Mouse (Mus musculus) CH12.LX (cell line): ENCODE data around the gene Glt1d1. TPM values are rescaled to one million over a fixed set of nuclear protein-coding genes. Genes with fewer than 3 reads are reported as not detected.

ENCODE experiments used
- DNase-seq: peaks from one replicate; pipeline ENCODE4 v3.0.0-alpha.2; 2013; ENCODE audit errors: extremely low read depth
- H3K27ac ChIP-seq: 2 replicates; pipeline ENCODE4 v1.5.1; 2012; ENCODE audit warnings: low read depth, mild to moderate bottlenecking, control low read depth, moderate library complexity; ENCODE audit not compliant: insufficient read depth
- H3K27me3 ChIP-seq: replicated peaks from 2 replicates; pipeline ENCODE3; 2012; ENCODE audit warnings: inconsistent platforms
- H3K36me3 ChIP-seq, 2 experiments: replicated peaks in 1 of 2; 2 replicates each; pipeline versions ENCODE3 to v1.6.1; 2012; ENCODE audit warnings: inconsistent platforms in 1 of 2, low read length in 1 of 2, mild to moderate bottlenecking in 1 of 2, mixed read lengths in 1 of 2, moderate library complexity in 1 of 2; ENCODE audit not compliant: control insufficient read depth in 1 of 2, insufficient read depth in 1 of 2
- H3K4me1 ChIP-seq, 2 experiments: 2 replicates each; pipeline ENCODE4 v1.6.1; 2012; ENCODE audit warnings: inconsistent platforms in 1 of 2, moderate library complexity in 1 of 2; ENCODE audit not compliant: insufficient read depth in 2 of 2, control insufficient read depth in 1 of 2
- H3K4me2 ChIP-seq: 2 replicates; pipeline ENCODE4 v1.6.1; 2012; ENCODE audit warnings: low read depth, mild to moderate bottlenecking, control low read depth; ENCODE audit not compliant: poor library complexity, insufficient read depth, severe bottlenecking
- H3K4me3 ChIP-seq, 3 experiments: fragments of 150-350 bp in 1 of 3; sonication (generic) in 1 of 3; replicated peaks in 1 of 3; 2 replicates each; pipeline versions ENCODE3 to v1.5.1; 2011 to 2012; ENCODE audit warnings: low read depth in 2 of 3, low read length in 2 of 3, mild to moderate bottlenecking in 2 of 3, moderate library complexity in 2 of 3, control low read depth in 1 of 3, improper control_type of control experiment in 1 of 3, inconsistent platforms in 1 of 3, mixed read lengths in 1 of 3; ENCODE audit not compliant: poor library complexity in 1 of 3
- H3K79me2 ChIP-seq: replicated peaks from 2 replicates; pipeline ENCODE4 v1.6.1; 2012; ENCODE audit warnings: mild to moderate bottlenecking, moderate library complexity; ENCODE audit not compliant: control insufficient read depth, poor library complexity, insufficient read depth, severe bottlenecking; ENCODE audit errors: extremely low read depth
- H3K9ac ChIP-seq: 2 replicates; pipeline ENCODE4 v1.6.1; 2012; ENCODE audit warnings: low read depth, mild to moderate bottlenecking, control low read depth, moderate library complexity; ENCODE audit not compliant: insufficient read depth
- H3K9me3 ChIP-seq: replicated peaks from 2 replicates; pipeline ENCODE3; 2012; ENCODE audit warnings: low read length, inconsistent platforms, mixed read lengths
- BHLHE40 ChIP-seq: IDR thresholded peaks from 2 replicates; pipeline ENCODE4 v1.6.1; 2011; ENCODE audit warnings: mild to moderate bottlenecking, low read depth, low read length, improper control_type of control experiment
- CHD2 ChIP-seq: IDR thresholded peaks from 2 replicates; pipeline ENCODE4 v1.6.1; 2011; ENCODE audit warnings: low read length, improper control_type of control experiment
- CTCF ChIP-seq, 2 experiments: IDR thresholded peaks in 1 of 2; conservative IDR thresholded peaks in 1 of 2; 2 replicates each; pipeline ENCODE4 v1.5.1; 2011 to 2012; ENCODE audit warnings: low read depth in 2 of 2, low read length in 2 of 2, improper control_type of control experiment in 1 of 2, inconsistent platforms in 1 of 2, mild to moderate bottlenecking in 1 of 2, moderate library complexity in 1 of 2
- E2F4 ChIP-seq: IDR thresholded peaks from 2 replicates; pipeline ENCODE4 v1.6.1; 2011; ENCODE audit warnings: low read depth, low read length, improper control_type of control experiment; ENCODE audit not compliant: insufficient replicate concordance
- EP300 ChIP-seq: IDR thresholded peaks from 2 replicates; pipeline ENCODE4 v1.6.1; 2011; ENCODE audit warnings: low read length, improper control_type of control experiment
- ETS1 ChIP-seq: conservative IDR thresholded peaks from 2 replicates; pipeline ENCODE4 v1.6.1; 2012; ENCODE audit warnings: low read depth, mild to moderate bottlenecking, inconsistent platforms, low read length, improper control_type of control experiment, moderate library complexity
- HCFC1 ChIP-seq: IDR thresholded peaks from 2 replicates; pipeline ENCODE4 v1.6.1; 2012; ENCODE audit warnings: low read depth, mild to moderate bottlenecking, inconsistent platforms, low read length, improper control_type of control experiment
- JUN ChIP-seq: IDR thresholded peaks from 2 replicates; pipeline ENCODE4 v1.6.1; 2011; ENCODE audit warnings: low read depth, mild to moderate bottlenecking, low read length, improper control_type of control experiment, moderate library complexity; ENCODE audit not compliant: insufficient read depth
- MAX ChIP-seq: IDR thresholded peaks from 2 replicates; pipeline ENCODE4 v1.6.1; 2011; ENCODE audit warnings: low read length, improper control_type of control experiment
- MAZ ChIP-seq: IDR thresholded peaks from 2 replicates; pipeline ENCODE4 v1.6.1; 2012; ENCODE audit warnings: low read depth, mild to moderate bottlenecking, inconsistent platforms, low read length, improper control_type of control experiment, moderate library complexity
- MEF2A ChIP-seq: IDR thresholded peaks from 2 replicates; pipeline ENCODE4 v1.6.1; 2014; ENCODE audit warnings: low read depth, mild to moderate bottlenecking, inconsistent platforms, low read length, improper control_type of control experiment, borderline replicate concordance
- MXI1 ChIP-seq: IDR thresholded peaks from 2 replicates; pipeline ENCODE4 v1.6.1; 2011; ENCODE audit warnings: mild to moderate bottlenecking, low read depth, low read length, improper control_type of control experiment
- NELFE ChIP-seq: IDR thresholded peaks from 2 replicates; pipeline ENCODE4 v1.6.1; 2011; ENCODE audit warnings: low read depth, low read length, improper control_type of control experiment
- POLR2A ChIP-seq: IDR thresholded peaks from 2 replicates; pipeline ENCODE4 v1.6.1; 2011; ENCODE audit warnings: low read depth, mild to moderate bottlenecking, improper control_type of control experiment, low read length
- POLR2AphosphoS2 ChIP-seq: IDR thresholded peaks from 2 replicates; pipeline ENCODE4 v1.6.1; 2011; ENCODE audit warnings: low read depth, low read length, improper control_type of control experiment
- RAD21 ChIP-seq: IDR thresholded peaks from 2 replicates; pipeline ENCODE4 v1.6.1; 2011; ENCODE audit warnings: low read depth, mild to moderate bottlenecking, low read length, improper control_type of control experiment, moderate library complexity
- SMC3 ChIP-seq: IDR thresholded peaks from 2 replicates; pipeline ENCODE4 v1.6.1; 2011; ENCODE audit warnings: low read depth, low read length, improper control_type of control experiment
- TBP ChIP-seq: conservative IDR thresholded peaks from 2 replicates; pipeline ENCODE4 v1.6.1; 2011; ENCODE audit warnings: low read depth, low read length, improper control_type of control experiment
- TCF12 ChIP-seq: IDR thresholded peaks from 2 replicates; pipeline ENCODE4 v1.6.1; 2014; ENCODE audit warnings: low read depth, mild to moderate bottlenecking, inconsistent platforms, low read length, improper control_type of control experiment
- UBTF ChIP-seq: IDR thresholded peaks from 2 replicates; pipeline ENCODE4 v1.6.1; 2012; ENCODE audit warnings: low read depth, mild to moderate bottlenecking, inconsistent platforms, low read length, improper control_type of control experiment, moderate library complexity
- USF2 ChIP-seq: conservative IDR thresholded peaks from 2 replicates; pipeline ENCODE4 v1.6.1; 2011; ENCODE audit warnings: low read depth, low read length, improper control_type of control experiment
- ZC3H11A ChIP-seq: IDR thresholded peaks from 2 replicates; pipeline ENCODE4 v1.6.1; 2012; ENCODE audit warnings: low read depth, mild to moderate bottlenecking, inconsistent platforms, low read length, improper control_type of control experiment
- dilution Hi-C: fragments of 300-500 bp; cut with MboI; formaldehyde crosslinking; loops from 2 replicates; pipeline ENCODE4 v1.14.3; 2020; ENCODE audit warnings: low sequenced_read_pairs; ENCODE audit not compliant: extremely low pct_unique_long_range_greater_than_20kb, extremely low pct_ligation_motif_present
- in situ Hi-C: fragments of 300-500 bp; cut with MboI; formaldehyde crosslinking; loops from 3 replicates; pipeline ENCODE4 v1.14.3; 2019; ENCODE audit warnings: low sequenced_read_pairs, low pct_ligation_motif_present, low pct_unique_long_range_greater_than_20kb, mixed read lengths
- polyA plus RNA-seq: library from polyadenylated mRNA; unstranded; fragments of >175 nt; gene quantifications from 2 replicates; pipeline ENCODE4 v1.2.1, GENCODE M21; 2012; ENCODE audit warnings: low read depth; ENCODE audit not compliant: insufficient read length
- total RNA-seq, 2 experiments: library from RNA; depleted of rRNA; stranded (reverse); fragments of 300-350 nt in 1 of 2; fragments of >200 nt in 1 of 2; gene quantifications; 2 replicates each; pipeline ENCODE4 v1.2.3; 2012 to 2014

The Glt1d1 gene
- total and polyA plus RNA-seq, 3 experiments, result 0.21 to 0.25 TPM; not detected in 1

DNA sequence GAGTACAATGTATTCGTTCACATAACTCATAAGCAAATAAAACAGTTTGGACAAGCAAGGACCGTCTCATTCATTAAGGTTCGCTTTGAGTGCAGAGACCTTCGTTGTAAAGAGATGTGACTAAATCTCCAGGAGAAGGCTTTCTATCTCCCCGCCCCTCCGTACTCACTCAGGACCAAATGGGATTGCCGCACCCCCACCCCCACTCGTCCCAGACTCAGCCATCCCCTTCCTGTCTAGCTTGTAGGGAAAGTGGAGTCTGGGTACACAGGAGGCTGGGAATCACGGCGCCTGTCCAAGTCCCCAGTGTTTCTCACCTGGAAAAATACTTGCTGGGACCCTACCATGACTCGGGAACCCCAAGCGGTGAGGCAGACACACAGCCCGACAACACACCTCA, 7.6 kb downstream of the Glt1d1 start:
- no peak for TF ChIP-seq E2F4
- TF ChIP-seq CHD2, result no peak
- TF ChIP-seq MAX, result no peak
- TF ChIP-seq MAZ, result no peak
- TF ChIP-seq HCFC1, result no peak
- no peak for TF ChIP-seq POLR2A
- no peak for TF ChIP-seq POLR2AphosphoS2
- TF ChIP-seq NELFE, result no peak
- TF ChIP-seq ZC3H11A, result no peak
- TF ChIP-seq RAD21, result no peak
- no peak for TF ChIP-seq TBP
- no peak for TF ChIP-seq SMC3
- TF ChIP-seq TCF12, result no peak
- no peak for TF ChIP-seq EP300
- no peak for TF ChIP-seq MEF2A
- TF ChIP-seq MXI1, result no peak
- no peak for TF ChIP-seq UBTF
- TF ChIP-seq USF2, result no peak
- TF ChIP-seq JUN, result no peak
- TF ChIP-seq ETS1, result no peak
- Histone ChIP-seq H3K9me3 (peaks cover 32% of the 10 kb centered on the region), H3K4me1 (no peaks in the 10 kb centered on the region), H3K27ac (no peak overlapping the region), H3K36me3 (no peaks in the 10 kb centered on the region), H3K79me2 (no peaks in the 10 kb centered on the region), H3K4me3 (no peak overlapping the region), H3K27me3 (no peaks in the 10 kb centered on the region), H3K9ac (no peak overlapping the region), H3K4me2 (no peak overlapping the region)
- no peak for DNase-seq
- dilution Hi-C loops, result no loop called here
- in situ Hi-C loops, result loop anchor here (5.0 kb wide), 1 partner anchor 37 kb away; no protein-coding TSS in a partner anchor

DNA sequence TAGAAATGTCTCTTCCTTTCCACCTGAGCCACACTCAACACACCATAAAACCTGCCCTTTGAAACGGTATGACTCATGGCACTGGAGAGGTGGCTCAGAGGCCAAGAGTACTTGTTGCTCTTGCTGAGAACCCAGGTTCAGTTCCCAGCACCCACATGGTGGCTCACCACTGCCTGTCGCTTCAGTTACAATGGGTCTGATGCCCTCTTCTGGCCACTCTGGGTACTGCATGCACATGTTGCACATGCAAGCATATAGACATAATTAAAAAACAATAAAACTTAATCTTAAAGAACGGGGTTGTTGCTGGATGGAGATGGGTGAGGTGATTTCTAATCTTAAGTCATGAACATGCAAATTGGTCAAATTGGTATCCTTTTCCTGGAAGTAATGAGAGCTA, 8.3 kb downstream of the Glt1d1 start:
- Histone ChIP-seq H3K27me3 (no peaks in the 10 kb centered on the region), H3K4me2 (no peak overlapping the region), H3K79me2 (no peaks in the 10 kb centered on the region), H3K4me1 (no peaks in the 10 kb centered on the region), H3K4me3 (no peak overlapping the region), H3K9ac (no peak overlapping the region), H3K9me3 (peaks cover 37% of the 10 kb centered on the region), H3K27ac (no peak overlapping the region), H3K36me3 (no peaks in the 10 kb centered on the region)
- dilution Hi-C loops, result no loop called here
- in situ Hi-C loops, result loop anchor here (5.0 kb wide), 1 partner anchor 38 kb away; no protein-coding TSS in a partner anchor
- TF ChIP-seq BHLHE40, result no peak
- TF ChIP-seq CTCF (conservative IDR thresholded peaks at IDR 0.05 in 1 of 2, IDR thresholded peaks at IDR 0.05 in 1 of 2; ENCODE audit: low read depth in 2 of 2, low read length in 2 of 2), result peak; percentile 23 to 24; a peak in 2 of 4 replicates
- no peak for TF ChIP-seq ZC3H11A
- no peak for DNase-seq
